Mouse (Mus musculus) R1 (cell line): ENCODE data around the gene Prss1.
"Not testable (repeated sequence)": the region's sequence is repeated elsewhere in the genome, so short reads cannot be mapped to it uniquely, and the experiment has no call there.

Experiments
- DNase-seq: peaks from one replicate; pipeline ENCODE4 v3.0.0-alpha.2; 2018; ENCODE audit warnings: low read depth, low spot score

Prss1 gene

DNA sequence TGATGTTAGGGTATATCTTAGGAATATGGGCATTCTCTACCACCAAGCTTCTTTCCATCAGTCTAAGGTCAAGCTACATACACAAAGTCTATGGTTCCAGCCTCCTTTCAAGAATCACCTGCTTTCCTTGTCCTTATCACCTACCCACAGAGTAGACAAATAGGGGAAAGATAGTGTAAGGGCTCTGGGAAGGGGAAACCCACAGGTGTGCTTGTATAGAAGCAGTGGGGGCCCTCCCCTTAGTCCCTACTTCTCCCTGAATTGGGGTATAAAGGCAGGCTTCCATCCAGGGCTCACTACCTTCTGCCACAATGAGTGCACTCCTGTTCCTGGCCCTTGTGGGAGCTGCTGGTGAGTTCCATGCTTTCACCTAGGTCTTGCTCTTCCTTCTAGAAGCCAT lies at the start of gene Prss1:
Gene Prss1, plus strand, starts transcription at position 301 of the 400 bp plus-strand sequence.
- DNase-seq, result not testable (repeated sequence)

DNA sequence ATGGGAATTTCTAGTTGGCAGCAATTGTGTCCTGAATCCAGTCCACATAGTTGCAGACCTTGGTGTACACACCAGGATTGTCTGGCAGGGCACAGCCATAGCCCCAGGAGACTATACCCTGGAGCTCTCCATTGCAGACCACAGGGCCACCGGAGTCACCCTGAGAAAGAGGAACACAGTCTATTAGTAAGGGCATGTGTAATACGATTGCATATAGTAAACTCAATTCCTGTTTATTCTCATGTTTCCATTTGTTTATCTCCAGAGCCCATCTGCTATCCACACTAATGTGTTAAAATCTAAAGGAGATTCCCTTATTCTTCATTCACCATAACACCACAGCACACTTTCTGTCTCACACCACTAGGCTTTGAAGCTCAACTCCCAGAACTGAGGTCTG lies 16.5 kb upstream of the Prss1 start:
- DNase-seq, result not testable (repeated sequence)

DNA sequence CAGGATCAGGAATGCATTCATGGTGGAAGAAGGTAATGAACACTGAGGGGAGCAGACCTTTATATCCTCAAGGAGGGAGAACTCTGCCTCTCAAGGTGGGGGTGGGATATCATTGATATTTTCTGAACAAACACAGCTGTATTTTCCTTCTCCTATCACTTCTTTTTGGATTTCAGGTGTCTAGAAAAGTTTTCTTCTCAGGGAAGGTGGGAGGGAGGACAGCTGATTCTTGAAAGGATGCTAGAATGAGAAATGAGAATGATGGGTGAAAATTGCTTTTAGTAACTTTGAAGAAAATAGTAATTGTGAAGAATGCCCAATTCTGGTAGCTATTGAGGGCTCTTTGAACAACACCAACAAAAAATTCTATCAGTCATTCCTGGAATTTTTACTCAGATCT lies 12.7 kb upstream of the Prss1 start, which contains the start of gene Gm10334:
Gene Gm10334, minus strand, starts transcription at position 101 of the 400 bp plus-strand sequence.
- not testable (repeated sequence) for DNase-seq

DNA sequence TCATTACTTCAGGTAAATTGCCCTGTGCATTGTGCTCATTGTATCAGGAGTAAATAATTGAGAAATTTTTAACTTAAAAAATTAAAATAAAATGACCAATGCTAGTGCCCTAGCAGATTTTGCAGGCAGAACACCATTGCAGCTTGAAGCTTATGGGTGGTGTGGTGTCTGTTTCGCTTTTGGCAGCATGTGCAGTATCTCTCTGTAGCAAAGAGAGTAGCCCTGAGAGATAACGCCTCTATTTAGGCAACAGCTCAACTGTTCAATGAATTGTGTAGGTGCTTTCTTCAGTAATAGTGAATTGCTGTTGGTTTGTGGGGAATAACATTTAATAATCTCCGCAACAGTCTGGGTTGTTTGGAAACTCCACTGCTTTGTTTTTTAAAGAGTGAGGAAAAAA lies 40.6 kb downstream of the Prss1 start:
- DNase-seq, result no peak

DNA sequence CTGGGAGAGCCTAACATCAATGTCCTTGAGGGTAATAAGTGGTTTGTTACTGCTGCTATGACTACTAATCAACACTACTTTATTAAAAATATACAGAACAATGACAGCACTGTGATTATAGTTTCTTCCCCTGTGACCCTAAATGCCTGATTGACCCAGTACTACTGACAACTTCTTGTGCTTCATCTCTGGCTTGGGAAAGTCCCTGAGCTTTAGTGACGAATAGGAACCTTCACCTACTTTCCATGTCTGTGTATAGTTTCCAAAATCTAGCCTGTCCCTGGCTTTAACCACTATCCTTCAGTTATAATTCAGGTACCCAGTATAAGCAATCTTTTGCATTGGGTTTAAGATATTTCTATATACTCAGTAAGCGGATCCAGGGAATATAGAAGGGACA lies 46.2 kb downstream of the Prss1 start:
- DNase-seq, result no peak

DNA sequence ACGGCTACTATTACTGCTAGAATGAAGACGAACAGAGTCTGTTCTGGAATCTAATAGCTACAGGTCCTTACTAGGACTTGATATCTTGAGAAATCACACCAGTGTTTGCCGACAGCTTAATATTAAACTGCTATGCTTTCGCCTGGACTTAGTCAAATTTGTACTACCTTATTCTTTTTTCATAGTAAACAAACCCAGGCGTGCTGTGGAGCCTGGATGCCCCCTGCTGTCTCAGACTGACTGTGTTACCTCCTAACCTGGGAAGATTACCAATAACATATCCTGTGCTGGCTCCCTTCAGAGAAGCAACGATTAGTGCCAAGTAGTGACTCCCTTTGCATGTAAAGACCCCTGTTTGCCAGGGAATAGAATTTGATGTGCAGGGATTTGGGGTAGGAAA lies 46.6 kb downstream of the Prss1 start:
- no peak for DNase-seq
